Mouse (Mus musculus) fibroblast of lung, adult 2 months (primary cell): Measurements from ENCODE around the gene Dnph1.
"Not testable (repeated sequence)": the region's sequence is repeated elsewhere in the genome, so short reads cannot be mapped to it uniquely, and the experiment has no call there.

Experiments
- DNase-seq: peaks from one replicate; pipeline ENCODE4 v3.0.0-alpha.2; 2011; ENCODE audit warnings: low read depth

Dnph1 gene

GRCm38 (mm10) chr17:46496623-46497434, at the start of gene Dnph1:
Gene Dnph1, plus strand, starts transcription at chr17:46496711.
- peak; percentile 54 for DNase-seq

GRCm38 (mm10) chr17:46452683-46453082, 43.8 kb upstream of the Dnph1 start:
- no peak for DNase-seq

- no peak for DNase-seq
These were observed 43.1 kb upstream of the Dnph1 start for GRCm38 (mm10) chr17:46453302-46453948.

DNA sequence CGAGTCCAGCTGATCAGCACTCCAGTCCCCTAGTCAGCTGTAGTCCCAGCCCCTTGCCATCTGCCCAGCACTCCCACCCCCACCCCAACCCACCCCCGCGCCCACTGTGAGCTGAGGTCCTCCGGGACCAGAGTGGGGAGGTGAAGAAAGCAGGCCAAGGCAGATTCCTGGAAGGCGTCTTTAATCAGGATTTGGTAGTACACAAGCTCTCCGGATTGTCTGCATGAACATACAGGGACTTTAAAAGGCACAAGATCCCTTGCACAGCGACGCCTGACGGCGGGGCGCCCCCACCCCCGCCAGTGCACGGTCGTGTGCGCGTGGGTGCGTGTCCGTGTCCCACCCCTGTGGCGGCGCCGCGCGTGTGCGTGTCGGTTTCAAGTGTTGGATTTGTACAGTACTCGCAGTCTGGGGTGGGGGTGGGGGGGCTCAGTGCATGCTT, 42.5 kb upstream of the Dnph1 start:
- DNase-seq, result no peak

GRCm38 (mm10) chr17:46454539-46454938, 42.0 kb upstream of the Dnph1 start:
- DNase-seq, result no peak

DNA sequence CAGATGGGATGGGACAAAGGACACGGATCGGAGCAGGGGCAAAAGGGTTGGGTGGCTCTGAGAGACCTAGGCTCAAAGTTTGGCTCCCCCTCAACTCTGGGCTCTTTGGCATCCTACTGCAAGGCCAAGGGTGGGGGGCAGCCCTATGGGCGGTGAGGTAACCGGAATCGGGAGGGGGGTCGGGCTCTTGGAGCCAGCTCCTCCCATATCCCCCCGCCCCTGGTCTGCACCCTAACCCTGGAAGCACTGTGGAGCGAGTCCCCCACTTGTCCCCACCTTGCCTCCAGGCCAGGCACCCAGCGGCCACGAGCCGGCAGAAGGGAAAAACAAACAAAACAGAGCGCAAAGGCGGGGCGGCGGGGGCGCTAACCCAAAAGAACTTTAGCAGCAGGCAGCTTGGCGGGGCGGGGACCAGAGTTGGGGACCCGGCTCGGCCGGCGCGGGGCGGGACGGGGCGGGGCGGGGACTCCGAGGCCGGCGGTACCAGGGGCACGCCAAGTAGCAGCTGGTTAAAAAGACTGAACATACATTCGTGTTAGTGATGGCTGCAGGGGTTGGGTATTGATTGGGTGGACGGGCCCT, 41.3 kb upstream of the Dnph1 start:
- DNase-seq, result no peak

DNA sequence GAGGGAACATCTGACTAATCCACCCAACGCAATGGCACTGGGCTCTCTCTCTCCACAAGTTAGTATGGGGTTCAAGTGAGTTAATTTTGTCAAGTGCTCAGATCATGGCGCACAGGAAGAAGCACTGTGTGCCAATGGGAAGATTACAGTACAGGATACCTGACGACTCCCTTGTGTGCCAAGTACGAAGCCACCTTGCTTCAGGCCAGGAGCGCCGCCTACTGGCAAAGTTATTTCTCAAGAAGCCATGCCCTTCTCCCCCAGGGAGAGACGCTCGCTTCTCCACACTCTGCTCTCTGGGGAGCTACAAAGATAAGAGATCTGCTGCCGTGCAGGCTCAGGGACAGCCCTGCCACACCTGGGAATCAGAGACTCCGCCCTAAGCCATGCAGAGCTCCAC, 38.7 kb upstream of the Dnph1 start:
- no peak for DNase-seq

DNA sequence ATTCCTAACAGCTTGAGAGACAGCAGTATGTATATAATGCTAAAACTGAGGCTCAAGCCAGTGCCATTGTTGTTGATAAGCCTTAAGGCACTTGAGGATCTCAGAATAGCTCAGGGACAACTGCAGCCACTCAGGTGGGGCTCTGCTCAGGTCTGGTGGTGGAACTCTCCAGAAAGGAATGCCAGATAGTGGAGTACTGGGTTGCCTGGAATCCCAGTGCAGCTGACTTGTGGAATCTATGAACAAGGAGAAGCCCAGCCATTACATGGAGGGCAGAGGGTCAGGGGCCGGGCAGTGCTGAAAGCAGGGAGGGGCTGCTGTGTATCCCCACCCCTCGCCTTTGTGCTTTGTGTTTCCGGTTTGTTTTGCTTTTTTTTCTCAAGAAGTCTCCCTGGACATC, 38.1 kb upstream of the Dnph1 start:
- no peak for DNase-seq

- no peak for DNase-seq
These were observed 35.8 kb upstream of the Dnph1 start for GRCm38 (mm10) chr17:46460673-46461072.

DNA sequence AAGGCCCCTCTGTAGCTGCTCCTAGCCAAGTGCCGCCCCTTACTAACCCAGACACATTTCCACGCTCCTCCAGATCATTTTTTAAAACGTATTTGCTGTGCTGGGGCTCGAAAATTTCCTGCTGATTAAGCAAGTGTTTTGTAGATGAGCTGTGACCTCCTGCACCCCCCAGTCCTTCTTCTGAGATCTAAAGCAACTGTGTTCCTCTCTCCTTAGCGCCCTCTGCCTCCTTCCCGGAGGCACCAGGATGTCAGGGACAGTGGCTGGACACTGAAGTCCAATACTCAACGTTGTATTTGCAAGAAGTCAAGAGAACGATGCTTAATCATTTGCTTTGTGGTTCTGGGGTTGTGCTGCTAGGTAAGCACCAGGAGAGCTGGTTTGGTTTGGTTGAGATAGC, 35.2 kb upstream of the Dnph1 start:
- no peak for DNase-seq

- DNase-seq, result no peak
These were observed 34.3 kb upstream of the Dnph1 start for GRCm38 (mm10) chr17:46462226-46462625.

DNA sequence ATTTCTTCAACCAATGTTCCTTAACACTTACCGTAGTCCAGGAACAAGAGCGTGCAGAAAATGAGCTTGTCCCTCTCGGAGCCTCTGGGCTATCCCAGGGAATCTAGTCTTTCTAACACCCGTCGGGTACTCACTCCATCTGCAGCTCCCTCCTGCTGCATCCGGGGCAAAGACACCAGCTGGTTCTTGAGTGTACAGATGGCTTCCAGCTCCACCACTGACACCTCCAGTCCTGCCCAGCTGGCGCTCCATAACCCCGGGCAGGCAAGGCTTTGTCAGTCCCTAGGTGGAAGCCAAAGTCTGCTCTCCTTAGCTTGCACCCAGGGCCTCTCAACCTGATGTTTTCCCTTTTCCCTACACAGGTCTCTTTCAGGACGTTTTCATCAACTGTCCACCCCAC, 28.7 kb upstream of the Dnph1 start:
- DNase-seq, result no peak

GRCm38 (mm10) chr17:46476601-46477000, 19.9 kb upstream of the Dnph1 start:
- no peak for DNase-seq

- no peak for DNase-seq
These were observed 19.2 kb upstream of the Dnph1 start for GRCm38 (mm10) chr17:46477286-46477685.

DNA sequence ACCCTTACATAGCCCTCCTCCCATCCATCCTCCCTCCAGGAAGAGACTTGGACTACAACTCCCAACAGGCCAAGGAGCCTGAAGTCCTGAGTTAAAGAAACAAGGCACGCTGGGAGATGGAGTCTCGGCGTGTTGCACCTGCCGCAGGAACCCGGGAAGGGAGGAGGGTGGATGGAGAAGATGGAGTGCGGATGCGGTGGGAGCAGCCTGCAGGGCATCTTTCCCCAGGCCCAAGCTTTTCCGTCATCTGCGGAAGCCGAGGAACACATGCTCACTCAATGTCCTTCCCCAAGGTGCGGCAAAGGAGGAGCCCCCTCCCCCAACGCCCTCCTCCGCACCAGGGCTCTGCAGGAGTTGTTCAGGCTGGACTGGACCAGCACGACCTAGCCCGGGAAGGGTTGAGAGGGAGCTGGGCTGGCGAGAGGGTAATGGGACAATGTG, 12.9 kb upstream of the Dnph1 start:
- DNase-seq, result no peak

DNA sequence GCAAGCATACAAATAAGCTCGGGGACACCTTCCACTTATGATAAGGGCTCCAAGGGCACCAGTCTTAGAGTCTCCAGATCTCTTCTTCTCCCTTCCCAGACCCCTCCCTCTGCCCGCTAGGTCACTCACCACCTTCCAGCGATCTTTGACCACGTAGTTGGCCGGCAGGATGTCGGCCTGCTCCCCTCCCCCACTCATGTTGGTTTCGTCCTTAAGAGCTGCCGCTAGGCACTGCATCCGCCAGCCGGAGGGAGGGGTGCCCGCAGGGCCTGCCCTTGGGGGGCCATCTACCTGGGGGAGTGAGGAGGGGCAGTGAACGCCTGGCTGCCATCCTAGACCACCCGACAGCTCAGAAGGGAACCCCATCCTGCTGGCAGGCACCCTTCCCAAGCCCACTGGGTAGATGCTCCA, 12.5 kb upstream of the Dnph1 start:
- no peak for DNase-seq

DNA sequence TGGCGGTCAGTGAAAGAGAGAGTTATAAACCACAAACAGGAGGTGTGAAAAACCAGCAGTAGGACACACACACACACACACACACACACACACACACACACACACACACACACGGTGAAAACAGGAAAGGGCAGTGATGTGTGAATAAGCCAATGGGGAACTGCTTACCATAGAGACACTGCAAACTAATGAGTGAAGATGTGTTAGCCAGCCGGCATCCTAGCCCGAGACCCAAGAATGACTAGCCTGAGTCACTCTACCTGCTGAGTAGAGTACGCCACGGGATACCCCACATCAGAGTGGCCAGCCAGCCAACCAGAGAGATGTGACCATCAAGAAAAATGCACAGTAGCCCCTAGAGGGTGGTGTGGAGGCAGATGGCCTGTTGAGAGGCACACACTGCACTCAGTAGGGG, 12.0 kb upstream of the Dnph1 start:
- no peak for DNase-seq

GRCm38 (mm10) chr17:46486995-46487394, 9.5 kb upstream of the Dnph1 start:
- no peak for DNase-seq

- DNase-seq, result no peak
These were observed 9.1 kb upstream of the Dnph1 start, which contains the start of gene Ttbk1 for GRCm38 (mm10) chr17:46487431-46487830. Gene Ttbk1, minus strand, starts transcription at chr17:46487675.

DNA sequence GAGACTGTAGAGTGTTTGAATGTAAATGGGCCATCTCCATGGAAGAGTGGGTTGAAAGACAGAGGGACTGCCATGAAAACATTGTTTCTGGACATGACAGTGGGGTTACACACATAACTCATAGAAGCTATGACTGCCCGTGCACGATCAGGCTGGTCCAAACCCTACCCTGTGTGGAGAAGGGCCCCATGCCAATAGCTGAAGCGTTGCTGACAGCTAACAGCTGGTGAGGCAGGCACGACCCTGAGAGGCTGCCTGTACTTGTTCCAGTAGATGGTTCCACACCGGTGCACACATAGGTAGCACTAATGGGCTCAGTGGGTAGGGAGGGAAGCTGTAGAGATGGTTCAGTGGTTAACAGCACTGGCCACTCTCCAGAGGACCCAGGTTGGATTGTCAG, 1.0 kb upstream of the Dnph1 start:
- no peak for DNase-seq

GRCm38 (mm10) chr17:46496081-46496480, 430 bp upstream of the Dnph1 start:
- DNase-seq, result not testable (repeated sequence)

GRCm38 (mm10) chr17:46497956-46498355, 1.4 kb downstream of the Dnph1 start:
- DNase-seq, result peak; percentile 42

DNA sequence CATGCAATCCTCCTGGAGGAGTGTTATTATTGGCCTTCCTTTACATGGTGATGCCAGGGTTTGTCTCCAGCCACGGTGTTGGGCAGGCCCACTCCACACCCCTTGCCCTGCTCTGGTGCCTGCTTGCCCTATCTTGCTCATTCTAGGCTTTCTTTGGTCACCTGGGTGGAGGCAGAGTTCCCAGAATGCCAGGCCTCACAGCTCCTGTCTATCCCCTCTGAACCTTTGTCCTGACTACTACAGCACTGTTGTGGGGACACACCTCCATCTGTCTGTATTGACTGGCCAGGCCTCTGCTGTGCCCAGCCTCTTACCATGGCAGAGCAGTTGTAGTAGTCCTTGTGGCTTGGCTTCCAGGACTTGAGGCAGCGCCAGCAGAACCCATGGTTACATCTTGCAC, 6.3 kb downstream of the Dnph1 start:
- no peak for DNase-seq
